Mouse (Mus musculus) myocyte (in vitro differentiated cells): Measurements from ENCODE around the gene Tbc1d32.

ENCODE experiments used
- MAX ChIP-seq: IDR thresholded peaks from one replicate; pipeline ENCODE4 v1.6.1; 2011; ENCODE audit warnings: low read depth, mild to moderate bottlenecking, control low read depth
- MYOD1 ChIP-seq, 3 experiments: IDR thresholded peaks; one replicate each; pipeline ENCODE4 v1.6.1; 2011; ENCODE audit warnings: control low read depth in 2 of 3, low read depth in 2 of 3, mild to moderate bottlenecking in 2 of 3, moderate library complexity in 1 of 3; ENCODE audit not compliant: insufficient read length in 2 of 3, control insufficient read depth in 1 of 3
- MYOG ChIP-seq, 3 experiments: IDR thresholded peaks; one replicate each; pipeline ENCODE4 v1.6.1; 2011; ENCODE audit warnings: control low read depth in 2 of 3, low read depth in 2 of 3, mild to moderate bottlenecking in 2 of 3; ENCODE audit not compliant: insufficient read length in 2 of 3, control insufficient read depth in 1 of 3, insufficient read depth in 1 of 3
- POLR2A ChIP-seq: IDR thresholded peaks from one replicate; pipeline ENCODE4 v1.6.1; 2011; ENCODE audit warnings: low read depth, mild to moderate bottlenecking, control low read depth, moderate library complexity; ENCODE audit not compliant: insufficient read length
- TCF12 ChIP-seq: IDR thresholded peaks from one replicate; pipeline ENCODE4 v1.6.1; 2011; ENCODE audit warnings: mild to moderate bottlenecking, control low read depth; ENCODE audit not compliant: poor library complexity, insufficient read depth, severe bottlenecking

GRCm38 (mm10) chr10:56114951-56115635, 113.4 kb downstream of the Tbc1d32 start:
- no peak for TF ChIP-seq POLR2A
- no peak for TF ChIP-seq MYOD1 (IDR thresholded peaks at IDR 0.05; ENCODE audit: control insufficient read depth in 1 of 3, insufficient read length in 2 of 3, low read depth in 2 of 3)
- TF ChIP-seq MYOG (IDR thresholded peaks at IDR 0.05; ENCODE audit: control insufficient read depth in 1 of 3, insufficient read depth in 1 of 3, insufficient read length in 2 of 3, low read depth in 2 of 3), result no peak
- TF ChIP-seq MAX, result no peak
- no peak for TF ChIP-seq TCF12
